Mouse (Mus musculus) lung, embryonic 15.5 days (tissue): ENCODE measurements at regions not wholly inside any gene's neighbourhood (a gene's known extent, or its start where the extent isn't known, plus 50 kb on each side); places are given as distances from the start of the nearest gene placed in this dataset.

Experiments
- ATAC-seq: fragments of 200-750 bp; cut with Nextera tagmentation; 2 replicates; pipeline ENCODE4 v1.8.0; 2017; ENCODE audit warnings: moderate number of reproducible peaks, borderline replicate concordance; ENCODE audit not compliant: low FRiP score, low TSS enrichment; ENCODE audit errors: extremely low read depth
- H3K27ac ChIP-seq: fragments of 300-500 bp; sonication (generic); 2 replicates; pipeline ENCODE4 v1.5.1; 2015; ENCODE audit warnings: moderate library complexity, mild to moderate bottlenecking, inconsistent platforms
- H3K27me3 ChIP-seq: fragments of 300-500 bp; sonication (generic); 2 replicates; pipeline ENCODE4 v1.6.1; 2015; ENCODE audit warnings: inconsistent platforms
- H3K36me3 ChIP-seq: fragments of 300-500 bp; sonication (generic); 2 replicates; pipeline ENCODE4 v1.6.1; 2015; ENCODE audit warnings: inconsistent platforms
- H3K4me1 ChIP-seq: fragments of 300-500 bp; sonication (generic); 2 replicates; pipeline ENCODE4 v1.6.1; 2015; ENCODE audit warnings: inconsistent platforms
- H3K4me2 ChIP-seq: fragments of 300-500 bp; sonication (generic); 2 replicates; pipeline ENCODE4 v1.6.1; 2015; ENCODE audit warnings: inconsistent platforms, mild to moderate bottlenecking, moderate library complexity
- H3K4me3 ChIP-seq: fragments of 300-500 bp; sonication (generic); 2 replicates; pipeline ENCODE4 v1.5.1; 2015; ENCODE audit warnings: mild to moderate bottlenecking, inconsistent platforms
- H3K9ac ChIP-seq: fragments of 300-500 bp; sonication (generic); 2 replicates; pipeline ENCODE4 v1.6.1; 2015; ENCODE audit warnings: inconsistent platforms
- H3K9me3 ChIP-seq: fragments of 300-500 bp; sonication (generic); 2 replicates; pipeline ENCODE4 v1.6.1; 2016; ENCODE audit warnings: inconsistent platforms
- WGBS: fragments of 180-500 bp; shearing (Covaris S2); methylation state at CpG from one replicate; pipeline ENCODE4 v1.1.7; 2015; 5-methylcytosine and 5-hydroxymethylcytosine counted together

DNA sequence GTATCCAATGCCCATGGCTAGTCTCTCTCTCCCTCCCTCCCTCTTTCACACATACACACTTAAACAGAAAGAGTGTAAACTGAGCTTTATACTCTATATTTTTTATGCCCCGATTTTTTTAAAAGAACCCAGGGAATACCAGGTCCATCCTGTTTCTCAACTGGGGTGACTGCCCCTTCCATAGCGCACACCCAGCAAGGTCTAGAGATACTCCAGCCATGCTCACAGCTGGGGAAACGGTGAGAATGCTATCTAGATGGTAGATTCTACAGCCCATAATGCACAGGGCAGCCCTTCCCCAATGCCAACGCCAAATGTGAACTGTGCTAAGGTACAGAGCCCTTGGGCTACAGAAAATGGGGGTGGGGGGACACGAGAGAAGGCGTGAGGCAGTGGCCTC, 51.2 kb upstream of the Tln2 start:
- H3K4me2 ChIP-seq = no peak overlapping the region
- H3K4me3 ChIP-seq = no peak overlapping the region
- no peak overlapping the region for H3K9ac ChIP-seq
- H3K27me3 ChIP-seq = no peaks in the 10 kb centered on the region
- no peak overlapping the region for H3K27ac ChIP-seq
- no peaks in the 10 kb centered on the region for H3K9me3 ChIP-seq
- peaks cover 6% of the 10 kb centered on the region; the same call in 1 of the 2 replicates for H3K4me1 ChIP-seq
- no peak for ATAC-seq
- WGBS = 86% methylated on average over 6 of the region's 6 CpGs
- no peaks in the 10 kb centered on the region for H3K36me3 ChIP-seq

DNA sequence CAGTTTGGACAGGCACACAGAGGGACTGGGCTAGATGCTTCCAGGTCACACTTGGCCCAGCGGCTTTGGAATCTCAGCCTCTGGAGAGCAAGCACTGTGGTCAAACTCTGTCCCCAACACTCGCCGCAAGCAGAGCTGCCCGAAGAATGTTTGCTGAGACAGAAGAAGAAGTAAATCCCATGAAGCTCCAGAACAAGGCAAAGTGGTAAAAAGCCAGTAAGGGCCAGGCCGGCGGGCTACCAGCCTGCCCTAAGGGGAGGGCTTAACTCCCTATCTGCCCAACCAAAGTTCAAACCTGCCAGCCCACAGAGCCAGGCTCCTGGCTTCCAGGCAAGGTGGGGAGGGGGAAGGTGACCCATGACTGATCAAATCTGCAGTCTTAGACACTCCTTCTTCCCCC, 52.2 kb upstream of the Tln2 start:
- no peaks in the 10 kb centered on the region for H3K9me3 ChIP-seq
- 80% methylated on average over 6 of the region's 6 CpGs for WGBS
- no peaks in the 10 kb centered on the region for H3K36me3 ChIP-seq
- no peak overlapping the region for H3K27ac ChIP-seq
- H3K4me2 ChIP-seq = no peak overlapping the region
- H3K9ac ChIP-seq = no peak overlapping the region
- H3K27me3 ChIP-seq = no peaks in the 10 kb centered on the region
- no peaks in the 10 kb centered on the region for H3K4me1 ChIP-seq
- H3K4me3 ChIP-seq = no peak overlapping the region
- no peak for ATAC-seq

DNA sequence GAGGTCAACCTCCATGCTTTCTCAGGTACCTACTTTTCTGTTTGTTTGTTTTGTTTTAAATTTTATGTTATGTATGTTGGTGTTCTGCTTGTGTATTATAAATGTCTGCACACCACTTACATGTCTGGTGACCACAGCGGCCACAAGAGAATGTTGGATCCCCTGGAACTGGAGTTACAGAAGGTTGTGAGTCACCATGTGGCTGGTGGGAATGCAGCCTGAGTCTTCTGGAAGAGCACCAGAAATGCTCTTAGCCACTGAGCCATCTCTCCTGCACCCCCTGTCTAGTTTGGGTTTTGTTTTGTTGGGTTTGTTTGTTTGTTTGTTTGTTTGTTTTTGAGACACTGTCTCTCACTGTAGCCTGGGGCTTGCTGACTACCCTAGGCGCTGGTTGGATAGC, 52.6 kb upstream of the Tln2 start:
- Histone ChIP-seq H3K4me3 (no peak overlapping the region), H3K4me2 (no peak overlapping the region), H3K36me3 (no peaks in the 10 kb centered on the region), H3K9ac (no peak overlapping the region), H3K4me1 (0 out of 2 replicates have a peak, but pooled peaks cover 2% of the 10 kb centered on the region), H3K27me3 (no peaks in the 10 kb centered on the region), H3K9me3 (no peaks in the 10 kb centered on the region), H3K27ac (no peak overlapping the region)
- ATAC-seq = no peak
- WGBS = 85% methylated on average over 2 of the region's 2 CpGs

DNA sequence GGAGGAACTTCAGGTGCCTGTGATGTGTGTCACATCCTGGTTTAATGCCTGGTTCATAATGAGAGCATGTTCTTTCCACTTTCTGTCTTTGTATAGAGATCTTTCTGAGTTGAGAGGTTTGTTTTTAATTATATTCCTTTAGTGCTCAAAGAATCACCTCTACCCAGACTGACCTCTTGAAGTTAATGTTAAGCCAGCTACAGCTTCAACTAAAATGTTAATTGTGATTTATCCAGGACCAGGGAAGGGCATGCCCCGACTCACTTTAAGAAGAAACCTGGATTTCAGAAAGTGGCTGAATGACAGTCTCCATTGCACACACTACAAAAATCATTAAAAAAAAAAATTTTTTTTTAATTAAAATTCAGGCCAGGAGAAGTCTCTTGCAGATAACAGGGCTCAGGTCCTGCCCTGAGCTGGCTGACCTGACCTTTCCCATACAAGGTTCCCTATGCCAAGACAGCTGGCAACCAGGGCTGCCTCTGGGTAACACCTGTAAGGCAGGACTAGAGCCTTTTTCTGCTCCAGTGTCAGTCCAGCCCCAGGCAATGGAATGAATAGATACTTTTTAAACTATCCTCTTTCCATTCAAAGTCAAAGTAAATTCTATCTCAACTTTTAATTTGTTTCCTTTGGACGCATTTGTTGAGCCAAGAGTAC, 54.7 kb upstream of the Tln2 start:
- Histone ChIP-seq H3K9me3 (no peaks in the 10 kb centered on the region), H3K27me3 (no peaks in the 10 kb centered on the region), H3K4me2 (no peak overlapping the region), H3K27ac (no peak overlapping the region), H3K4me3 (no peak overlapping the region), H3K4me1 (0 out of 2 replicates have a peak, but pooled peaks cover 5% of the 10 kb centered on the region), H3K9ac (no peak overlapping the region), H3K36me3 (no peaks in the 10 kb centered on the region)
- ATAC-seq = no peak
- WGBS = 75% methylated on average over 2 of the region's 2 CpGs

DNA sequence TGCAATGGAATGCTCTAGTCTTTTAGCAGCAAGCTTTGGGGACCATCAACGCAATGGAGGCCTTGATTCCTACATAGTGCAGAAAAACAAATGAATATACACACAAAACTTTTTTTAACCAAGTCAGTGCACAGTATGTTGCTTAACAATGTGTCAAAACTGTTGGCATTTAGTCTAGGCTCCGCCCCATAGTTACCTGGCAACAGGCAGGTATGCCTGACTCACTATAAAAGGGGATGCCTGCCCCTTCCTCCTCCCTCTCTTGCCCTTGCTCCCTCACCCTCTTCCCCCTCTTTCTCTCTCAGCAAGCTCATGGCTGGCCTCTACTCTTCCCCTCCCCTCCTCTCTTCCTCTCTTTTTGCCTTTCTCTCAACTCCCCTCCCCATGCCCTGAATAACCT, 56.7 kb upstream of the Tln2 start:
- no peak overlapping the region for H3K27ac ChIP-seq
- H3K27me3 ChIP-seq = no peaks in the 10 kb centered on the region
- no peak overlapping the region for H3K9ac ChIP-seq
- 87% methylated on average over 2 of the region's 2 CpGs for WGBS
- H3K36me3 ChIP-seq = no peaks in the 10 kb centered on the region
- no peak for ATAC-seq
- 0 out of 2 replicates have a peak, but pooled peaks cover 5% of the 10 kb centered on the region for H3K4me1 ChIP-seq
- H3K4me2 ChIP-seq = no peak overlapping the region
- H3K4me3 ChIP-seq = no peak overlapping the region
- H3K9me3 ChIP-seq = no peaks in the 10 kb centered on the region

DNA sequence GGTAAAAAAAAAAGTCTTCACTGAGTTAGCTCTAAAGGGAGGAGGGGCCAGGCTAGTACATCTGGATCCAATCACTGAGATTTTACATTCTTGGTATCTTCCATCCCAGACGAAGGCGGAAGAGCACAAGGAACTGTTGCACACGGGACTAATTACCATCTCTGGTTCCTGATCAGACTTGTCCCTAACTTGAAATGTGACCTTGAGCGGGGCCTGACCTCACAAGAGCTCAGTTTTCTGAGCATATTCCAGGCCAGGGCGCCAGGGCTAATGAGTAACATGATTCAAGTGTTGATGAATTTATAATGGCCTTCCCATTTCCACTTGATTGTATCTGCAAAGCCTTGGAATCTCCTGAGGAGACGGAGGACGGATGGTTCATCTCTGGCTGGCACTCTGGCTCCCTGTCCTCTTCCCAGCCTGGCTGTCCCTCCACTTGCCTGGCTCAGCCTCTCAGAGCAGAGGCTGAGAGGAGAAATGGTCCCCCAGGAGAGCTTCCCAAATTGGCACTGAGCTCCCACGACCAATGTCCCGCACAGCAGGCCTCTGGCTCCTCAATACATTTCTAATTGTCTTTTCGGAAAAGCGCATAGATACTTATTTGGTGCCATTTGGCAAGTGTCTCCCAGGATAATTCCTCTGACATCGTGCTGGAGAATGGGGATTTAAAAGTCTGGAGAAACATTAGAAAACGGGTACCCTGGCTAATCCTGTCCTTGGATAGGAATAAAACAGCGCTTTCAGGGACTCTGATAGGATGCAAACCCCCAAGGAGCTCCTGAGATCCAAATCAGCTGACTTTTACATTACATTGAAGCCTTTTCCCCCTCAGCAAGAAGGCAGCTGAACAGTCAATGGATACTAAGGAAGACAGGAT, 58.1 kb upstream of the Tln2 start:
- Histone ChIP-seq H3K4me3 (no peak overlapping the region), H3K4me2 (no peak overlapping the region), H3K27ac (no peak overlapping the region), H3K9me3 (no peaks in the 10 kb centered on the region), H3K9ac (no peak overlapping the region), H3K36me3 (no peaks in the 10 kb centered on the region), H3K27me3 (no peaks in the 10 kb centered on the region), H3K4me1 (0 out of 2 replicates have a peak, but pooled peaks cover 5% of the 10 kb centered on the region)
- ATAC-seq = no peak
- WGBS = 51% methylated on average over 14 of the region's 14 CpGs

DNA sequence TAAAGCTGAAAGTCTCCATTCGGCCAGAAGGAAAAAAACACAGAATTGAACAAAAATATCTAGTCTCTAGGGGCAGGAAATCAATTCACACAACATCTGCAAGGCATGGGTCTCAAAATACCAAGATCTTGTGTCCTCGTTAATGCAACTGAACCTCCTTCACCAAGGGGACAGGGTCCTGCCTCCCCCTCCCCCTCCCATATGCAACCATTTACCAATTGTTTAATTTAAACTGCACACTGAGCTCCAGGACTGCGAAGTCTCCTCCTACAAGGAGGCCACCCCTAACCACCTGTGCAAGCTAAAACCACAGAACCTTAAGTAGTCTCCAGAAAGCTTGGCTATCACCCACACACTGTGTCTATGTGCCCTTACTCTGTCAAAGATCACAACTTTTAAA, 61.4 kb upstream of the Tln2 start:
- Histone ChIP-seq H3K27ac (no peak overlapping the region), H3K4me1 (0 out of 2 replicates have a peak, but pooled peaks cover 5% of the 10 kb centered on the region), H3K4me3 (no peak overlapping the region), H3K36me3 (no peaks in the 10 kb centered on the region), H3K9ac (no peak overlapping the region), H3K27me3 (no peaks in the 10 kb centered on the region), H3K4me2 (no peak overlapping the region), H3K9me3 (no peaks in the 10 kb centered on the region)
- ATAC-seq = no peak
- WGBS = 42% methylated on average over 3 of the region's 3 CpGs

DNA sequence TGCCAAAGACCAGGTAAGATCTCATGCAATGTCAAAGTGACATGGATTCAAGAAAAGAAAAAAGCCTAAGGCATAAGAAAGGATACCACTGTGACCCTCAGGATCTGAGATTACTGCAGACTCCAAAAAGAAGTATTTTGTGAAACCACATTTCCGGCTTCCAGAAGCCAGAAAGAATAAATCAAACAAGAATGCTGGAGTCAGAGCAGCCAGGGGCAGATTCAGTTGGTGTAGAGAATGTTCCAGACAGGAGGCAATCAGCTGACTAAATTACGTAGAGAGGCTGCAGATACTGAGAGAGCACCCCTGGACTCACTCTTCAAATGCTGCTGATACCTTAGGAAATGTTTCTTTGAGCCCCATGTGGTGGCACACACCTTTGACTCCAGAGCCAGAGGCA, 67.7 kb upstream of the Tln2 start:
- WGBS = 63% methylated on average over 2 of the region's 2 CpGs

DNA sequence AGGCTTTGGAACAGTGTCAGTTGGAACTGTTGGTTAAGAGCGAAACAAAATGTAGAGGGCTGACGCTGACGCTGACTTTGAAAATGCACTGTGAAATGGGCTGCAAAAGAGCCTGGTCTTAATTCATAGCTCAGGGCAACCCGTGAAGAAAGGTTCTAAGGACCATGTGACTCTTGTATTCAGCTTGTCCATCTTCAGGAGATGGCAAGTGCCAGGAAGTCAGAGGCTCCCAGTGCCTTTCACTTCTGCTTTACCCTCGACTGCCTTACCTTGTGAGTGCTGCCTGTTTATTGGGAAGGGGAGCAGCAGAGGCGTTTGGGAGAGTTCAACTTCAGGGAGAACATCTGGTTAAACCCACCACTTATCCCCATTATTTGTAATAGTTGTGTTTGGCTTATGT, 70.1 kb upstream of the Tln2 start:
- H3K4me1 ChIP-seq = peaks cover 18% of the 10 kb centered on the region
- no peaks in the 10 kb centered on the region for H3K9me3 ChIP-seq
- no peak overlapping the region for H3K9ac ChIP-seq
- WGBS = 13% methylated on average over 6 of the region's 6 CpGs
- no peak for ATAC-seq
- H3K27me3 ChIP-seq = peaks cover 39% of the 10 kb centered on the region
- peak overlapping the region; percentile 3; the same call in 1 of the 2 replicates for H3K4me2 ChIP-seq
- no peak overlapping the region for H3K4me3 ChIP-seq
- no peaks in the 10 kb centered on the region for H3K36me3 ChIP-seq
- H3K27ac ChIP-seq = no peak overlapping the region

More for the DNA sequence above, 67.7 kb upstream of the Tln2 start:
- no peak overlapping the region for H3K9ac ChIP-seq
- no peak for ATAC-seq
- H3K4me2 ChIP-seq = no peak overlapping the region
- H3K4me3 ChIP-seq = no peak overlapping the region
- peaks cover 8% of the 10 kb centered on the region for H3K4me1 ChIP-seq
- no peak overlapping the region for H3K27ac ChIP-seq
- peaks cover 31% of the 10 kb centered on the region for H3K27me3 ChIP-seq
- no peaks in the 10 kb centered on the region for H3K9me3 ChIP-seq
- no peaks in the 10 kb centered on the region for H3K36me3 ChIP-seq

DNA sequence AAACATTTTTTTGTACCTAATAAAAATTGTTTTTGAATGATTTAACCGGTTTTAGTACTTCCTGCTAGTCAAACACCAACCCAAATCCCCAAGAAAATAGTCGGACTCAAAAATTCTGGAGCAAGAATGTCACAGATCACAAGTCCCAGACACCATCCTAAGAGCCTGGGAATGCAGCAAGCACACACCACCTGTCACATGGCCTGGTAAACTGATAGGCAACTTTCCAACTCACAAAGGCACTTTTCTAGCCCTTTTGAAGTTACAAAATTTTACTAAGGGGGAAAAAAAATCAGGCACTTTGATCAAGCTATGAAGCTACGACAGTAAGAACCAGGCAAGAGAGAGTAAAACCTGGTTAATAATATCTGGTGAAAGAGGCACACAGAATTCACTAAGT, 70.7 kb upstream of the Tln2 start:
- no peak overlapping the region for H3K27ac ChIP-seq
- H3K36me3 ChIP-seq = no peaks in the 10 kb centered on the region
- no peak overlapping the region for H3K4me3 ChIP-seq
- peaks cover 18% of the 10 kb centered on the region for H3K4me1 ChIP-seq
- 40% methylated on average over 3 of the region's 3 CpGs for WGBS
- no peak for ATAC-seq
- no peak overlapping the region for H3K9ac ChIP-seq
- no peaks in the 10 kb centered on the region for H3K9me3 ChIP-seq
- H3K4me2 ChIP-seq = no peak overlapping the region
- H3K27me3 ChIP-seq = peaks cover 39% of the 10 kb centered on the region

DNA sequence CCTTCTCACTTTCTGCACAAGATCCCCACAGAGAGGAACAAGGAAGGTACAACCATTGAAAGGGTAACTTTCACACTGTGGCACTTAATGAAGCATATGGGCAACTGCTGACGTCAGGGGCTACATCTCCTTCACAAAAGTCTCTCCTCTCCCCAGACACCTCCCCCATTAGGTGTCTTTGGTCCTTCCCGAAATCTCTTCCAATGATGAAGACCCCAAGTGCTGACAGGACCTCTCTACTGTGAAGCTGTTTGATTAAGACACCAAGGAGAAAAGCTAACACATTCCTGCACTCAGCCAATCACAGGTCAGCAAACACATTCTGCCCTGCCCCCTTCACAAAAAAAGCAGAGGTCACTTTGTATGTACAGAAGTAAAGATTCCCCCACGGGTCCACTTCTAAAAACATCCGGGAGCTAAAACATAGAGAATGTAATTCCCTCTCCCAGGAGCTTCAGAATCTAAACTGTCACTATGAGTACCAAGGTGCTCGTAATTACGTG, 72.3 kb upstream of the Tln2 start:
- H3K27ac ChIP-seq = no peak overlapping the region
- H3K4me2 ChIP-seq = peak overlapping the region; percentile 99
- H3K9ac ChIP-seq = no peak overlapping the region
- no peaks in the 10 kb centered on the region for H3K9me3 ChIP-seq
- H3K27me3 ChIP-seq = peaks cover 39% of the 10 kb centered on the region
- WGBS = 3% methylated on average over 6 of the region's 6 CpGs
- H3K4me3 ChIP-seq = peak overlapping the region; percentile 78; the same call in 1 of the 2 replicates
- peaks cover 18% of the 10 kb centered on the region for H3K4me1 ChIP-seq
- no peak for ATAC-seq
- no peaks in the 10 kb centered on the region for H3K36me3 ChIP-seq

DNA sequence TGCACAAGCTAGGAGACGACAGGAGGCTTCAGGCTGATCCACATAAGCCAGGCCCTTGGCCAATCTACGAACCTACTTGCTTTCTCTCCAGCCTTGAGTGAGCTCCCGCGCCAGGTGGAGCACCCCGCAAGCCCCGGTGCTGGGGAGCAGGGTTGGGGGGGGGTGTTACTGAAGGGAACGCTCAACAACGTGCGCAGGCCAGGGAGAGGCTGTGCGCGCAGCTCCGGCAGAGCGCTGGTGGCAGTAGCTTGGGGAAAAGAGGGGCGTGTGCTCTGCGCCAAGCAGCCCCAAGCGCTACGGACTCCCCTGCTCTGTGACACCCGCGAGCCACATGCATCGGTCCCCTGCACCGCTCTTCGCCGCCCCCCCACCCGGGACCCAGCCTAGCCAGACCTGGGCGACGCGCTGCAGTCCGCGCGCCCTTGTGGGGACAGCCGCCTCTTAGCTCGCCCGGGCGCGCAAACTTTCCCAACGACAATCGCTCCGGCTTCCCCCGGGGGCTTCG, 73.1 kb upstream of the Tln2 start:
- no peak overlapping the region for H3K27ac ChIP-seq

More for the DNA sequence above, 73.1 kb upstream of the Tln2 start:
- ATAC-seq = peak; percentile 35; the same call in 1 of the 2 replicates
- Histone ChIP-seq H3K36me3 (no peaks in the 10 kb centered on the region), H3K9me3 (no peaks in the 10 kb centered on the region), H3K4me1 (peaks cover 18% of the 10 kb centered on the region), H3K4me3 (peak overlapping the region; percentile 78), H3K9ac (peak overlapping the region; percentile 78), H3K27me3 (peaks cover 36% of the 10 kb centered on the region), H3K4me2 (peak overlapping the region; percentile 99)
- under 1% methylated on average over 34 of the region's 40 CpGs for WGBS
